Mouse (Mus musculus) kidney, embryonic 16.5 days (tissue): ENCODE data around the gene Mxi1. TPM values are rescaled to one million over a fixed set of nuclear protein-coding genes. Genes with fewer than 3 reads are reported as not detected.

Source experiments
- ATAC-seq: fragments of 200-750 bp; cut with Nextera tagmentation; 2 replicates; pipeline ENCODE4 v1.8.0; 2017; ENCODE audit warnings: moderate TSS enrichment; ENCODE audit not compliant: low FRiP score, low TSS enrichment
- H3K27ac ChIP-seq: fragments of 300-500 bp; sonication (generic); 2 replicates; pipeline ENCODE4 v1.5.1; 2014; ENCODE audit warnings: low read length
- H3K27me3 ChIP-seq: fragments of 300-500 bp; sonication (generic); 2 replicates; pipeline ENCODE4 v1.6.1; 2014; ENCODE audit warnings: low read length, control low read depth, mixed read lengths; ENCODE audit not compliant: insufficient read depth
- H3K36me3 ChIP-seq: fragments of 300-500 bp; sonication (generic); 2 replicates; pipeline ENCODE4 v1.6.1; 2014; ENCODE audit warnings: low read length, control low read depth, mixed read lengths; ENCODE audit not compliant: insufficient read depth
- H3K4me1 ChIP-seq: fragments of 300-500 bp; sonication (generic); 2 replicates; pipeline ENCODE4 v1.6.1; 2014; ENCODE audit warnings: low read length, control low read depth, mixed read lengths; ENCODE audit not compliant: insufficient read depth
- H3K4me2 ChIP-seq: fragments of 300-500 bp; sonication (generic); replicated peaks from 2 replicates; pipeline ENCODE4 v1.6.1; 2014; ENCODE audit warnings: low read depth, low read length
- H3K4me3 ChIP-seq: fragments of 300-500 bp; sonication (generic); 2 replicates; pipeline ENCODE4 v1.5.1; 2014; ENCODE audit warnings: mild to moderate bottlenecking, low read length
- H3K9ac ChIP-seq: fragments of 300-500 bp; sonication (generic); replicated peaks from 2 replicates; pipeline ENCODE4 v1.6.1; 2014; ENCODE audit warnings: low read length
- H3K9me3 ChIP-seq: fragments of 300-500 bp; sonication (generic); 2 replicates; pipeline ENCODE4 v1.6.1; 2016; ENCODE audit warnings: low read length, control low read depth
- WGBS: fragments of 180-500 bp; shearing (Covaris S2); extraction: QIAGEN DNeasy Blood & Tissue Kit; methylation state at CpG from one replicate; pipeline ENCODE4 v1.1.7; 2014; 5-methylcytosine and 5-hydroxymethylcytosine counted together
- polyA plus RNA-seq: library from polyadenylated mRNA; unstranded; fragments of >200 nt; fragmentation: Nextera tagmentation; extraction: Ambion mirVana; gene quantifications from 2 replicates; pipeline ENCODE4 v1.2.1, GENCODE M21; 2015

Mxi1 gene
- polyA plus RNA-seq, 1 experiment from 2014 or later, result 32.1 TPM

GRCm38 (mm10) chr19:53360265-53360958, 50.1 kb downstream of the Mxi1 start:
- no peak overlapping the region for H3K4me3 ChIP-seq
- no peak overlapping the region for H3K4me2 ChIP-seq
- H3K9me3 ChIP-seq, result no peaks in the 10 kb centered on the region
- H3K36me3 ChIP-seq, result peaks cover 7% of the 10 kb centered on the region; the same call in 1 of the 2 replicates
- 64% methylated on average over 8 of the region's 8 CpGs for WGBS
- no peak for ATAC-seq
- H3K27ac ChIP-seq, result no peak overlapping the region; the same call in 1 of the 2 replicates
- H3K4me1 ChIP-seq, result peaks cover 9% of the 10 kb centered on the region
- no peak overlapping the region for H3K9ac ChIP-seq
- no peaks in the 10 kb centered on the region for H3K27me3 ChIP-seq

- H3K27me3 ChIP-seq, result no peaks in the 10 kb centered on the region
- no peak overlapping the region for H3K27ac ChIP-seq
- H3K4me3 ChIP-seq, result no peak overlapping the region
- no peaks in the 10 kb centered on the region for H3K9me3 ChIP-seq
- H3K36me3 ChIP-seq, result peaks cover 7% of the 10 kb centered on the region; the same call in 1 of the 2 replicates
- no peak for ATAC-seq
- H3K9ac ChIP-seq, result no peak overlapping the region
- H3K4me1 ChIP-seq, result peaks cover 20% of the 10 kb centered on the region
- WGBS, result 47% methylated on average over 2 of the region's 2 CpGs
- no peak overlapping the region for H3K4me2 ChIP-seq
Measured at GRCm38 (mm10) chr19:53362967-53363366, 52.6 kb downstream of the Mxi1 start.

- Histone ChIP-seq H3K9me3 (no peaks in the 10 kb centered on the region), H3K4me2 (no peak overlapping the region)
Measured at GRCm38 (mm10) chr19:53364551-53364950, 54.2 kb downstream of the Mxi1 start.

GRCm38 (mm10) chr19:53364963-53365362, 54.6 kb downstream of the Mxi1 start:
- Histone ChIP-seq H3K36me3 (peaks cover 7% of the 10 kb centered on the region; the same call in 1 of the 2 replicates), H3K27me3 (no peaks in the 10 kb centered on the region), H3K4me1 (peaks cover 30% of the 10 kb centered on the region), H3K4me3 (peak overlapping the region; percentile 9; the same call in 1 of the 2 replicates), H3K27ac (peak overlapping the region; percentile 81), H3K4me2 (peak overlapping the region; percentile 42), H3K9me3 (no peaks in the 10 kb centered on the region), H3K9ac (no peak overlapping the region)
- ATAC-seq, result peak; percentile 90
- WGBS, result 29% methylated on average over 9 of the region's 9 CpGs

More at GRCm38 (mm10) chr19:53364551-53364950, 54.2 kb downstream of the Mxi1 start:
- ATAC-seq, result no peak
- 63% methylated on average over 2 of the region's 2 CpGs for WGBS
- no peak overlapping the region for H3K9ac ChIP-seq
- H3K27ac ChIP-seq, result no peak overlapping the region
- peaks cover 7% of the 10 kb centered on the region; the same call in 1 of the 2 replicates for H3K36me3 ChIP-seq
- H3K4me1 ChIP-seq, result peaks cover 29% of the 10 kb centered on the region
- no peak overlapping the region for H3K4me3 ChIP-seq
- H3K27me3 ChIP-seq, result no peaks in the 10 kb centered on the region

- H3K36me3 ChIP-seq, result peaks cover 7% of the 10 kb centered on the region; the same call in 1 of the 2 replicates
- WGBS, result 79% methylated on average over 11 of the region's 11 CpGs
- no peak overlapping the region for H3K9ac ChIP-seq
- H3K4me2 ChIP-seq, result no peak overlapping the region
- no peak overlapping the region for H3K4me3 ChIP-seq
- no peak overlapping the region for H3K27ac ChIP-seq
- H3K9me3 ChIP-seq, result no peaks in the 10 kb centered on the region
- no peaks in the 10 kb centered on the region for H3K27me3 ChIP-seq
- ATAC-seq, result no peak
- H3K4me1 ChIP-seq, result peaks cover 30% of the 10 kb centered on the region
Measured at GRCm38 (mm10) chr19:53366057-53366775, 55.9 kb downstream of the Mxi1 start.

- 76% methylated on average over 7 of the region's 7 CpGs for WGBS
- no peaks in the 10 kb centered on the region for H3K27me3 ChIP-seq
Measured at GRCm38 (mm10) chr19:53366881-53367280, 56.6 kb downstream of the Mxi1 start.

GRCm38 (mm10) chr19:53369469-53370043, 59.2 kb downstream of the Mxi1 start:
- Histone ChIP-seq H3K4me2 (peak overlapping the region; percentile 20; the same call in 1 of the 2 replicates), H3K4me3 (no peak overlapping the region), H3K4me1 (peaks cover 28% of the 10 kb centered on the region), H3K27ac (no peak overlapping the region), H3K9me3 (no peaks in the 10 kb centered on the region), H3K36me3 (peaks cover 10% of the 10 kb centered on the region; the same call in 1 of the 2 replicates), H3K27me3 (no peaks in the 10 kb centered on the region), H3K9ac (no peak overlapping the region)
- no peak; the same call in 1 of the 2 replicates for ATAC-seq
- WGBS, result 27% methylated on average over 14 of the region's 14 CpGs

More at GRCm38 (mm10) chr19:53366881-53367280, 56.6 kb downstream of the Mxi1 start:
- no peak for ATAC-seq
- H3K27ac ChIP-seq, result no peak overlapping the region
- peaks cover 10% of the 10 kb centered on the region; the same call in 1 of the 2 replicates for H3K36me3 ChIP-seq
- no peak overlapping the region for H3K9ac ChIP-seq
- no peak overlapping the region for H3K4me3 ChIP-seq
- H3K4me2 ChIP-seq, result no peak overlapping the region
- H3K4me1 ChIP-seq, result peaks cover 30% of the 10 kb centered on the region
- H3K9me3 ChIP-seq, result no peaks in the 10 kb centered on the region

- no peaks in the 10 kb centered on the region for H3K27me3 ChIP-seq
- H3K4me2 ChIP-seq, result no peak overlapping the region
- no peak for ATAC-seq
- H3K27ac ChIP-seq, result no peak overlapping the region
- H3K4me3 ChIP-seq, result no peak overlapping the region
- no peaks in the 10 kb centered on the region for H3K9me3 ChIP-seq
- H3K9ac ChIP-seq, result no peak overlapping the region
- 80% methylated on average over 15 of the region's 15 CpGs for WGBS
- peaks cover 15% of the 10 kb centered on the region; the same call in 1 of the 2 replicates for H3K36me3 ChIP-seq
- H3K4me1 ChIP-seq, result peaks cover 23% of the 10 kb centered on the region
Measured at GRCm38 (mm10) chr19:53370233-53370632, 59.9 kb downstream of the Mxi1 start.

- Histone ChIP-seq H3K36me3 (peaks cover 15% of the 10 kb centered on the region; the same call in 1 of the 2 replicates), H3K4me1 (peaks cover 13% of the 10 kb centered on the region), H3K4me3 (no peak within 1 kb of the TSS), H3K4me2 (no peak within 1 kb of the TSS), H3K27ac (no peak within 1 kb of the TSS), H3K9me3 (no peaks in the 10 kb centered on the region), H3K9ac (no peak within 1 kb of the TSS), H3K27me3 (no peaks in the 10 kb centered on the region)
- ATAC-seq, result no peak
- 81% methylated on average over 13 of the region's 13 CpGs for WGBS
Measured at GRCm38 (mm10) chr19:53371666-53372065, 61.3 kb downstream of the Mxi1 start, which contains the start of gene Gm10197. Gm10197 (minus strand) TSS chr19:53371766.
